Mouse (Mus musculus): Measurements from ENCODE around the gene Tent5b. TPM values are rescaled to one million over a fixed set of nuclear protein-coding genes. Genes with fewer than 3 reads are reported as not detected.

The Tent5b gene
- polyA plus RNA-seq, 1 experiment, result 35.7 TPM

GRCm38 (mm10) chr4:133484266-133485025, 4.5 kb downstream of the Tent5b start:
- peak overlapping the region; percentile 63 for H3K4me3 ChIP-seq (ENCODE audit: control insufficient read depth, low read depth, low read length)
- no peaks in the 10 kb centered on the region for H3K27me3 ChIP-seq (ENCODE audit: control insufficient read depth, insufficient read depth, low read length)
- no peak for TF ChIP-seq POLR2A (IDR thresholded peaks at IDR 0.05; ENCODE audit: control insufficient read depth, low read depth, low read length)
- TF ChIP-seq CTCF (IDR thresholded peaks at IDR 0.05; ENCODE audit: control insufficient read depth, insufficient read depth, insufficient replicate concordance, low read depth, low read length), result no peak
- H3K36me3 ChIP-seq (ENCODE audit: control insufficient read depth, insufficient read depth, low read length), result no peaks in the 10 kb centered on the region
- H3K4me1 ChIP-seq (ENCODE audit: control insufficient read depth, insufficient read depth, low read length), result peaks cover 35% of the 10 kb centered on the region
- H3K27ac ChIP-seq (ENCODE audit: control insufficient read depth, insufficient read depth, low read depth, low read length), result no peak overlapping the region

- TF ChIP-seq POLR2A (IDR thresholded peaks at IDR 0.05; ENCODE audit: control insufficient read depth, low read depth, low read length), result no peak
- TF ChIP-seq CTCF (IDR thresholded peaks at IDR 0.05; ENCODE audit: control insufficient read depth, insufficient read depth, insufficient replicate concordance, low read depth, low read length), result no peak
- H3K4me1 ChIP-seq (ENCODE audit: control insufficient read depth, insufficient read depth, low read length), result peaks cover 21% of the 10 kb centered on the region
- H3K27ac ChIP-seq (ENCODE audit: control insufficient read depth, insufficient read depth, low read depth, low read length), result no peak overlapping the region
- H3K4me3 ChIP-seq (ENCODE audit: control insufficient read depth, low read depth, low read length), result no peak overlapping the region; the same call in 1 of the 2 replicates
- no peaks in the 10 kb centered on the region for H3K27me3 ChIP-seq (ENCODE audit: control insufficient read depth, insufficient read depth, low read length)
- no peaks in the 10 kb centered on the region for H3K36me3 ChIP-seq (ENCODE audit: control insufficient read depth, insufficient read depth, low read length)
These were observed 5.9 kb downstream of the Tent5b start for GRCm38 (mm10) chr4:133485691-133486425.

GRCm38 (mm10) chr4:133486673-133487357, 6.9 kb downstream of the Tent5b start:
- Histone ChIP-seq H3K36me3 (ENCODE audit: control insufficient read depth, insufficient read depth, low read length) (no peaks in the 10 kb centered on the region), H3K4me1 (ENCODE audit: control insufficient read depth, insufficient read depth, low read length) (peaks cover 20% of the 10 kb centered on the region), H3K27me3 (ENCODE audit: control insufficient read depth, insufficient read depth, low read length) (no peaks in the 10 kb centered on the region), H3K27ac (ENCODE audit: control insufficient read depth, insufficient read depth, low read depth, low read length) (no peak overlapping the region), H3K4me3 (ENCODE audit: control insufficient read depth, low read depth, low read length) (peak overlapping the region; percentile 16)
- TF ChIP-seq CTCF (IDR thresholded peaks at IDR 0.05; ENCODE audit: control insufficient read depth, insufficient read depth, insufficient replicate concordance, low read depth, low read length) (no peak), POLR2A (IDR thresholded peaks at IDR 0.05; ENCODE audit: control insufficient read depth, low read depth, low read length) (no peak)

GRCm38 (mm10) chr4:133488619-133489392, 8.9 kb downstream of the Tent5b start:
- H3K4me1 ChIP-seq (ENCODE audit: control insufficient read depth, insufficient read depth, low read length), result peaks cover 23% of the 10 kb centered on the region
- H3K27me3 ChIP-seq (ENCODE audit: control insufficient read depth, insufficient read depth, low read length), result no peaks in the 10 kb centered on the region
- no peak overlapping the region for H3K27ac ChIP-seq (ENCODE audit: control insufficient read depth, insufficient read depth, low read depth, low read length)
- no peak for TF ChIP-seq CTCF (IDR thresholded peaks at IDR 0.05; ENCODE audit: control insufficient read depth, insufficient read depth, insufficient replicate concordance, low read depth, low read length)
- TF ChIP-seq POLR2A (IDR thresholded peaks at IDR 0.05; ENCODE audit: control insufficient read depth, low read depth, low read length), result no peak
- no peak overlapping the region for H3K4me3 ChIP-seq (ENCODE audit: control insufficient read depth, low read depth, low read length)
- H3K36me3 ChIP-seq (ENCODE audit: control insufficient read depth, insufficient read depth, low read length), result no peaks in the 10 kb centered on the region

- Histone ChIP-seq H3K27ac (ENCODE audit: control insufficient read depth, insufficient read depth, low read depth, low read length) (no peak overlapping the region), H3K4me3 (ENCODE audit: control insufficient read depth, low read depth, low read length) (no peak overlapping the region), H3K4me1 (ENCODE audit: control insufficient read depth, insufficient read depth, low read length) (peaks cover 17% of the 10 kb centered on the region), H3K27me3 (ENCODE audit: control insufficient read depth, insufficient read depth, low read length) (no peaks in the 10 kb centered on the region), H3K36me3 (ENCODE audit: control insufficient read depth, insufficient read depth, low read length) (no peaks in the 10 kb centered on the region)
- no peak for TF ChIP-seq POLR2A (IDR thresholded peaks at IDR 0.05; ENCODE audit: control insufficient read depth, low read depth, low read length)
These were observed 9.7 kb downstream of the Tent5b start for GRCm38 (mm10) chr4:133489489-133490245.

GRCm38 (mm10) chr4:133491800-133492199, 11.9 kb downstream of the Tent5b start:
- Histone ChIP-seq H3K27ac (ENCODE audit: control insufficient read depth, insufficient read depth, low read depth, low read length) (no peak overlapping the region), H3K4me3 (ENCODE audit: control insufficient read depth, low read depth, low read length) (no peak overlapping the region), H3K4me1 (ENCODE audit: control insufficient read depth, insufficient read depth, low read length) (peaks cover 11% of the 10 kb centered on the region), H3K27me3 (ENCODE audit: control insufficient read depth, insufficient read depth, low read length) (no peaks in the 10 kb centered on the region), H3K36me3 (ENCODE audit: control insufficient read depth, insufficient read depth, low read length) (no peaks in the 10 kb centered on the region)
- TF ChIP-seq POLR2A (IDR thresholded peaks at IDR 0.05; ENCODE audit: control insufficient read depth, low read depth, low read length) (no peak), CTCF (IDR thresholded peaks at IDR 0.05; ENCODE audit: control insufficient read depth, insufficient read depth, insufficient replicate concordance, low read depth, low read length) (no peak)

All from testis, adult 2 months (tissue).